Mouse (Mus musculus): ENCODE results near the gene Cbx4. TPM values are rescaled to one million over a fixed set of nuclear protein-coding genes. Genes with fewer than 3 reads are reported as not detected.

Gene Cbx4
- polyA plus RNA-seq, 1 experiment from 2014 or later = 6.5 TPM

DNA sequence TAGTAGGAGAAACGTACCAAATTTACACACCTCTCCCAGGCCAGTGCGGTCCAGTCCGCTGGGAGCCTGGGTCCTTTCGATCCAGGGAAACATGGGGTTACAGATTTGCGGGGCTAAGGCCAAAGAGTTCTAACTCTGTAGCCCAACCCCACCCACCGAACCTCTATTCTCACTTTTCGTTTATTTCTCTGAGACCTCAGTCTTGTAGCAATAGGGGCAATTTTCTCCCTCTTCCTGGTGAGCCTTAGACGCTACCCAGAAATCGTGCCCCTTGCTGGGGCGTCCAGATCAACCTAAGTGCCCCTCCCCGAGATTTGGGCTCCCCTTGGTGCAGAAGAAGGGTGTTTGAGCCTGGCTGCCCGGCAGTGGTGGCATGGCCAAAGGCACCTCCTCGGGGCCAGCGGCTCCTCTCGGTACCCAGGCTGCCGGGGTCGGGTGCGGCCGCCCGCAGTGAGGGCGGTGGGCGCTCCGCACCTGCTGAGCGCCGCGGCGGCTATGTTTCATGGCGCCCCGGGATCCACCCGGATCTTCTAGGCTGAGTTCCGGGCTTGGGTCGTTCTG lies 30.4 kb downstream of the Cbx4 start:
- Histone ChIP-seq H3K4me1 (replicated peaks; ENCODE audit: control insufficient read depth, insufficient read depth, low read length) (peaks cover 38% of the 10 kb centered on the region), H3K4me3 (ENCODE audit: low read depth, low read length) (peak overlapping the region; percentile 49), H3K27me3 (replicated peaks; ENCODE audit: control insufficient read depth, insufficient read depth, low read length) (peaks cover 79% of the 10 kb centered on the region), H3K27ac (ENCODE audit: low read depth, low read length) (no peak overlapping the region), H3K4me2 (replicated peaks; ENCODE audit: low read depth) (peak overlapping the region; percentile 91), H3K9me3 (ENCODE audit: control insufficient read depth) (no peaks in the 10 kb centered on the region), H3K36me3 (ENCODE audit: control insufficient read depth, insufficient read depth) (no peaks in the 10 kb centered on the region), H3K9ac (ENCODE audit: low read depth, low read length) (no peak overlapping the region; the same call in 1 of the 2 replicates)
- 3% methylated on average over 32 of the region's 32 CpGs for WGBS
- no peak for TF ChIP-seq CTCF (IDR thresholded peaks at IDR 0.05; ENCODE audit: low read depth)
- no peak for ATAC-seq

- 4% methylated on average over 47 of the region's 47 CpGs for whole genome bisulfite sequencing
- ATAC-seq = no peak
- H3K4me1 ChIP-seq (replicated peaks; ENCODE audit: control insufficient read depth, insufficient read depth, low read length) = peaks cover 38% of the 10 kb centered on the region
These were observed 31.4 kb downstream of the Cbx4 start for GRCm38 (mm10) chr11:119054351-119055345.

DNA sequence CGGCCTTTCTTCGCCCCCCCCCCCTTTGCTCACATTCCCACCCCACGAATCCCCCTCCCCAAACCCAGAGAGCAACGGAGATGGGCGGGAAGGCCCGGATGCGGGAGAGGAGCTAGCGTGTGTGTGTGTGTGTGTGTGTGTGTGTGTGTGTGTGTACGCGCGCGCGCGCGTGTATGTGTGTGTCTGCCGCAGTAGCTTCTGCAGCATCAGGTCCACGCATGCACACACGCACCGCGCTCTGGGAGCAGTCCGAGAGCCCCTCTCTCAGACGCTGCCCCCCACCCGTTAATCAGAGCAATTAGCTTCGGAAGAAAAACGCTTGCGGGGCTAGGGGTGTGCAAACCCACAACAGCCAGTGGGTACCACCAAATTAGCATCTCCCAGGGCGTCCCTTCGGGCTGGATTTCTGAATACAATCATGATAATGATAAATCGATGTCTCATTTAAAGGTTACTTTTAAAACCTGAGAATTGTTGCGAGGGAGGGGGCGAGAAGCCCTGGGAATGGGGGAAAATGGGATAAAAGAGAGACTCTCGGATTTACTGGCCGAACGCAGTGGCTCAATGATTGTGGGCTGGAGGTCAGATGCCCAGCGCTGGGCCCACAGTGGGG lies 32.2 kb downstream of the Cbx4 start:
- Histone ChIP-seq H3K4me3 (ENCODE audit: low read depth, low read length) (peak overlapping the region; percentile 33), H3K4me2 (replicated peaks; ENCODE audit: low read depth) (peak overlapping the region; percentile 69), H3K4me1 (replicated peaks; ENCODE audit: control insufficient read depth, insufficient read depth, low read length) (peaks cover 36% of the 10 kb centered on the region), H3K9ac (ENCODE audit: low read depth, low read length) (no peak overlapping the region), H3K9me3 (ENCODE audit: control insufficient read depth) (no peaks in the 10 kb centered on the region), H3K27ac (ENCODE audit: low read depth, low read length) (no peak overlapping the region), H3K27me3 (replicated peaks; ENCODE audit: control insufficient read depth, insufficient read depth, low read length) (peaks cover 76% of the 10 kb centered on the region), H3K36me3 (ENCODE audit: control insufficient read depth, insufficient read depth) (no peaks in the 10 kb centered on the region)
- under 1% methylated on average over 34 of the region's 35 CpGs for WGBS
- TF ChIP-seq CTCF (IDR thresholded peaks at IDR 0.05; ENCODE audit: low read depth) = no peak
- no peak for ATAC-seq

More at GRCm38 (mm10) chr11:119054351-119055345, 31.4 kb downstream of the Cbx4 start:
- Histone ChIP-seq H3K4me2 (replicated peaks; ENCODE audit: low read depth) (peak overlapping the region; percentile 69), H3K9ac (ENCODE audit: low read depth, low read length) (no peak overlapping the region), H3K36me3 (ENCODE audit: control insufficient read depth, insufficient read depth) (no peaks in the 10 kb centered on the region), H3K4me3 (ENCODE audit: low read depth, low read length) (peak overlapping the region; percentile 49), H3K27ac (ENCODE audit: low read depth, low read length) (no peak overlapping the region), H3K27me3 (replicated peaks; ENCODE audit: control insufficient read depth, insufficient read depth, low read length) (peaks cover 77% of the 10 kb centered on the region), H3K9me3 (ENCODE audit: control insufficient read depth) (no peaks in the 10 kb centered on the region)
- TF ChIP-seq CTCF (IDR thresholded peaks at IDR 0.05; ENCODE audit: low read depth) = peak; percentile 75

- Histone ChIP-seq H3K36me3 (ENCODE audit: control insufficient read depth, insufficient read depth) (no peaks in the 10 kb centered on the region), H3K4me2 (replicated peaks; ENCODE audit: low read depth) (peak overlapping the region; percentile 69), H3K4me1 (replicated peaks; ENCODE audit: control insufficient read depth, insufficient read depth, low read length) (peaks cover 30% of the 10 kb centered on the region), H3K27ac (ENCODE audit: low read depth, low read length) (peak overlapping the region; percentile 41; the same call in 1 of the 2 replicates), H3K4me3 (ENCODE audit: low read depth, low read length) (peak overlapping the region; percentile 33), H3K9me3 (ENCODE audit: control insufficient read depth) (no peaks in the 10 kb centered on the region), H3K27me3 (replicated peaks; ENCODE audit: control insufficient read depth, insufficient read depth, low read length) (peaks cover 76% of the 10 kb centered on the region), H3K9ac (ENCODE audit: low read depth, low read length) (no peak overlapping the region; the same call in 1 of the 2 replicates)
- TF ChIP-seq CTCF (IDR thresholded peaks at IDR 0.05; ENCODE audit: low read depth) = peak; percentile 67
- peak; percentile 73 for ATAC-seq
- under 1% methylated on average over 34 of the region's 42 CpGs for WGBS
These were observed 32.8 kb downstream of the Cbx4 start for GRCm38 (mm10) chr11:119053257-119053670.

- Histone ChIP-seq H3K4me3 (ENCODE audit: low read depth, low read length) (peak overlapping the region; percentile 33), H3K9ac (ENCODE audit: low read depth, low read length) (no peak overlapping the region; the same call in 1 of the 2 replicates), H3K36me3 (ENCODE audit: control insufficient read depth, insufficient read depth) (no peaks in the 10 kb centered on the region), H3K9me3 (ENCODE audit: control insufficient read depth) (no peaks in the 10 kb centered on the region), H3K27me3 (replicated peaks; ENCODE audit: control insufficient read depth, insufficient read depth, low read length) (peaks cover 77% of the 10 kb centered on the region), H3K4me2 (replicated peaks; ENCODE audit: low read depth) (peak overlapping the region; percentile 69), H3K27ac (ENCODE audit: low read depth, low read length) (peak overlapping the region; percentile 41; the same call in 1 of the 2 replicates), H3K4me1 (replicated peaks; ENCODE audit: control insufficient read depth, insufficient read depth, low read length) (peaks cover 27% of the 10 kb centered on the region; the same call in 1 of the 2 replicates)
- peak; percentile 56 for ATAC-seq
- TF ChIP-seq CTCF (IDR thresholded peaks at IDR 0.05; ENCODE audit: low read depth) = no peak
- WGBS = 3% methylated on average over 13 of the region's 13 CpGs
These were observed 33.3 kb downstream of the Cbx4 start for GRCm38 (mm10) chr11:119052661-119053256.

All from intestine, postnatal 0 days (tissue).